Mouse (Mus musculus): Measurements from ENCODE around the gene Txnrd1.

Txnrd1 gene

GRCm38 (mm10) chr10:82866832-82867231 is 33.1 kb downstream of the Txnrd1 start:
- peak; percentile 29 to 44 for DNase-seq

DNA sequence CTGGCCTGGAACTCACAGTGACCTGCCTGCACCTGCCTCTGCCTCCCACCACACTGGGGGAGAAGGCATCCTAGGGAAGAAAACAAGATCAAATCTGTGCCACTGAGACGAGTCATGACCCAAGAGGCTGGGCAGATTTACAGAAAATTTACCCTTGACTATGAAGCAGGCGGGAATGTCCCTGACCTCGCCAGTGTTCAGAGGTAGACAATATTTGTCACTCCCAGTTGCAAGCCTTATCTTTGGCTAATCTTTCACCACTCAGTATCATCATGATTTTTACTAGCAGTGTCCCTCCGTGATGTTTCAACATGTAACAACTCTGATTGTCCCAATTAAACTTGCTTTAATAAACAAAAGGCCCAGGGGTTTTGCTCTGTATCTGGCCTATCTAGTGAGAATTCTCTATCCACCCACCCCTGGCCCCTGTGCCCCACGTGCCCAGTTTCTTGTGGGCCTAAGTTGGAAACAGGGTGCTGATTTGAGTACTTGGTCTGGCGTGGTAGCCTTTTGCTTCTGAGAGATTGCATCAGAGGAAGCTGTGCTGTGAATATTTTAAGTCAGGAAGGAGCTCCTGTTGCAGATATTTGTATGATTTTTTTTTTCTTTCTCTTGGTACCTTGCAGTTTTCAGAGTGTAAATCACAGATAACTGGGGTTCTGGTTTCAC is 34.8 kb downstream of the Txnrd1 start:
- DNase-seq: no peak

GRCm38 (mm10) chr10:82875446-82875845 is 41.7 kb downstream of the Txnrd1 start:
- DNase-seq: no peak

- DNase-seq: peak in 1 of 2 experiments; percentile 51
Measured at GRCm38 (mm10) chr10:82876076-82876796, 42.5 kb downstream of the Txnrd1 start.

DNA sequence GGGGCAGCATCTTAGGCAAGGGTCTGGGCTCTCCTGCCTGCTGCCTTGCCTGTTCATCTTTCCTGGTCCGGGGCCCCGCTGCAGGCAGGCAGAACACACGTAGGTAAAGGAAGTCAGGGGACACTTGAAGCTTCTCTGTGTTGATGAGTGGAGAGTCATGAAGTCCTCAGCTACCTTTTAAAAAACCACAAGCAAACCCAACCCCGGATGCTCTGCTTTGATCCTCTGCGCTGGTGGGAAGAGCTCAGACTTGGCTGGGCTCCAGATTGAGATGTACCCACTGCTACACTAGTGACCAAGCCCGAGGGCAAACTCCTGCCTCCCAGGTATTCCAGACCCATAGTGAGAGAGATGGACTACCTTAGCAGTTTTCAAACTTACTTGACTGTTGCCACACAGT is 53.6 kb downstream of the Txnrd1 start:
- no peak for DNase-seq

- DNase-seq: no peak
Measured at GRCm38 (mm10) chr10:82888576-82888975, 54.8 kb downstream of the Txnrd1 start.

- peak in 1 of 2 experiments; percentile 55 for DNase-seq
Measured at GRCm38 (mm10) chr10:82889447-82889973, 55.8 kb downstream of the Txnrd1 start.

GRCm38 (mm10) chr10:82890936-82891335 is 57.2 kb downstream of the Txnrd1 start:
- DNase-seq: no peak

DNA sequence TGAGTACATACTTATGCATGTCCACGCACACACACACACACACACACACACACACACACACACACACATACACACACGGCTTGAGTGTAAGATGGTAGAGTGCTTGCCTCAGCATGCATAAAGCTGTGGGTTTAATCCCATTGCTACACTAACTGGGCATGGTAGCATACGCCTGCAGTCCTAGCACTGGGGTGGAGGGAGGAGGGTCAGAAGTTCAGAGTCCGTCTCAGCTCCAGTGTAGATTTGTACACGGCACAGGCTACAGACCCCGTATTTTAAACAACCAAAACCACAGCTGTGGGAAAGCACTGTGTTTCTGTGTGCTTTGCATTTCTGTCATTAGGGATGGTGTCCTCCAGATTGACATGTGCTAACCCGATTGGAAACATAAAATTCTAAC is 57.7 kb downstream of the Txnrd1 start:
- no peak for DNase-seq

GRCm38 (mm10) chr10:82892442-82893055 is 58.8 kb downstream of the Txnrd1 start:
- no peak for DNase-seq

DNA sequence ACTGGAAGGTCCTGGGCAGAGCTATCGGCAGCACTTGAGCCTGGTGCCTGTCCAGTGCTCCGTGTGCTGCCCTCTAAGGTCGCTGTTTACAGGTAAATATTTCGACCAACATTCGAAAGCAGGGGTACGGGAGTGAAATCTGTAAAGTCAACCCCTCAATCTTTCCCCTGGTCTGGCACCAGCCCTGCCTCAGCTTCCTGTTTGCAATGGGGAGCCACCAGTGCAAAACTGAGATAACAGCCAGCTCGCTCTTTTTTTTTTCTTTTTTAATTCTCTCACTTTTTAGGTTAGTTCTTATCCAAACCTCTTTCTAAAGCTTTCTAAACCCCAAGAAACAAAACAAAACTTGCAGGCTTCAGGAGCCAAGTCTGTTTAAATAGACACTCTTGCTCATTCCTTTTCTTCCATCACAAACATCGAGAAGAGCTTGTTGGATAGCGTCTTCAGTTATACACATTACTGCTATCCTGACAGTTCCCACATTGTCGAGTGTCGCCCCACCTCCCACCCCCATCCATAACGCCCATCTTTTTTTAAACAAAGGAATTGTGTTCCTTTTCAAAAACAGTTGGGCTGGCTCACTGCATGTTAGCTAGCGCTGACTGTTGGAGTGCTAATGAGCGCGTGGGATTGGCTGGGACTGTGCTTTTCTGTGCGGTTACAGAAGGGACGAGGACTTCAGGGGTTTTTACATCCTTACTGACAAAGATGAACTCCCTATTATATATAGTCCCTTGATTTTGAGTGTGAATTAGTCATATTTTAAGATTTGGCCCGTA is 60.3 kb downstream of the Txnrd1 start:
- no peak for DNase-seq

DNA sequence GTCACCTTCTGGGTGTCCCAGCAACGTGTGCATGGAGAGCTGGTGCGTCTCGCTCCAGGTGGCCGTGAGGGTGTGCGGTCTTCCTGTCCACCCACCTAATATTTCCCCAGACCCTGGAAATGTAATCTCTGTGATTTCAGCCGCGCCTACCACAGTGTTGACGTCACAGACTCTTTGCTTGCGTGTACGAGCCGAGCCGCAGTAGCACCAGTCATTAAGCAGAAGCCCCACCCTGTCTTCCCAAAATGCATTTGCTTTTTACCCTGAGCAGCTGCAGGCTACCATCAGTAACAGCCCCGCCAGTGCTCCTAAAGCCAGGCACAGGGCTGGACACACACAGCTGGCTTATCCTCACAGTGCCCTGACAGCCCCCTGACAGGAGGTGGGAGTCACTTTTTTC is 64.2 kb downstream of the Txnrd1 start:
- no peak for DNase-seq

GRCm38 (mm10) chr10:82898893-82899292 is 65.1 kb downstream of the Txnrd1 start:
- no peak for DNase-seq

DNA sequence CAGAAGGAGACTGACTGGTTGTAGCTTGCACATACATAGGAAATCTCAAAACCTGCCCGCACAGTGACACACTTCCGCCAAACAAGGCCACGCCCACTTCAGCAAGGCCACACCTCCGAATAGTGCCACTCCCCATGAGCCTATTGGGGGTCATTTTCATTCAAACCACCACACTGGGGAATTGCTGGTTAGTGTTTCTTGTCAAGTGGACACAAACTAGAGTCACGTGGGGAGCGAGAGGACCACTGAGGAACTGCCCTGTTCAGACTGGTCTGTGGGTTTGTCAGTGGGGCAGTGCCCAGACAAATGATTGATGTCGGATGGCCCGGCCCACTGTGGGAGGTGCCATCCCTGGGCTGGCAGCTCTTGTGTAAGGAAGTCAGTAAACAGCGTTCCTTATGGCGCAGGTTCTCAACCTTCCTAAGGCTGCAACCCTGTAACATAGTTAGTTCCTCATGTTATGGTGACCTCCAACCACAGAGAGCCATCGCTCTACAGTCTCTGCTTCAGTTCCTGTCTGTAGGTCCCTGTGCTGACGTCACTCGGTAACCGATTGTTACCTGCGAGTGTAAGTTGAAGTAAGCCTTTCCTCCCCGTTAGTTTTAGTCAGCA is 66.2 kb downstream of the Txnrd1 start:
- no peak for DNase-seq

- DNase-seq: no peak
Measured at GRCm38 (mm10) chr10:82900546-82900945, 66.8 kb downstream of the Txnrd1 start.

GRCm38 (mm10) chr10:82901436-82901835 is 67.7 kb downstream of the Txnrd1 start:
- peak; percentile 86 to 90 for DNase-seq

- DNase-seq: no peak
Measured at GRCm38 (mm10) chr10:82908526-82908925, 74.8 kb downstream of the Txnrd1 start.

- DNase-seq: peak; percentile 73 to 79
Measured at GRCm38 (mm10) chr10:82909382-82909781, 75.6 kb downstream of the Txnrd1 start.

- peak in 1 of 2 experiments; percentile 29 for DNase-seq
Measured at GRCm38 (mm10) chr10:82910198-82910597, 76.4 kb downstream of the Txnrd1 start.

GRCm38 (mm10) chr10:82913238-82913637 is 79.5 kb downstream of the Txnrd1 start:
- DNase-seq: no peak

DNA sequence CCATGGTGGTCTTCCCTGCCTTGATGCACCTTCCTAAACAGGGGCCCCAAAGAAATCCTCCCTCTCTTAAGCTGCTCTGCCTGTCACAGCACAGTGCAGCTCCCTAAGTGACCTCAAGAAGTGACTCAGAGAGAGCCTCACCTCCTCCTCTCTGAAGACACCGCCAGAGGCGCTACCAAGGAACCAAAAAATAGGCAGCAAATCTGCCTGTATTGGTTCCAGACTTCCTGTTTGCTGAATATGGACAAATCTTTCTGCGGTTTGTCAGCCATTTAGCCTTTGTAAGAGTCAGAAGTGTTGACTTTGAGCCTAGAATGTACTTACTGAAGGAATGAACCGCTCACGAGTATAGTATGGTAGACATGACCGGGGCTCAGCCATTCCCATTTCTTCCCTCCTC is 80.0 kb downstream of the Txnrd1 start:
- DNase-seq: no peak

- no peak for DNase-seq
Measured at GRCm38 (mm10) chr10:82918675-82919074, 84.9 kb downstream of the Txnrd1 start.
